Mouse (Mus musculus) erythroblast, adult 5-6 weeks (primary cell): ENCODE measurements around the gene Ubap2. TPM values are rescaled to one million over a fixed set of nuclear protein-coding genes. Genes with fewer than 3 reads are reported as not detected.
A peak's percentile ranks its signal among the peaks of the same experiment; 100 is the strongest.

ENCODE experiments used
- ATAC-seq: replicated peaks from 2 replicates; pipeline ENCODE4 v1.8.0; 2016; ENCODE audit warnings: moderate number of reproducible peaks, mild to moderate bottlenecking, moderate TSS enrichment, inconsistent platforms; ENCODE audit not compliant: poor library complexity, low FRiP score, severe bottlenecking
- total RNA-seq, 2 experiments: library from RNA; stranded (forward) in 1 of 2; stranded (reverse) in 1 of 2; fragments of 150-400 nt in 1 of 2; fragments of 200-764, 138-1000 nt in 1 of 2; gene quantifications; 2 replicates each; pipeline versions ENCODE4 v1.2.3 to v1.2.4; 2015 to 2017; ENCODE audit warnings: low replicate concordance in 2 of 2

Gene Ubap2
- total RNA-seq (2015; ENCODE audit: low replicate concordance), result 23.2 and 26.1 TPM in 2 replicates
- 14.7 and 46.3 TPM in 2 replicates for total RNA-seq (2017; ENCODE audit: low replicate concordance)

DNA sequence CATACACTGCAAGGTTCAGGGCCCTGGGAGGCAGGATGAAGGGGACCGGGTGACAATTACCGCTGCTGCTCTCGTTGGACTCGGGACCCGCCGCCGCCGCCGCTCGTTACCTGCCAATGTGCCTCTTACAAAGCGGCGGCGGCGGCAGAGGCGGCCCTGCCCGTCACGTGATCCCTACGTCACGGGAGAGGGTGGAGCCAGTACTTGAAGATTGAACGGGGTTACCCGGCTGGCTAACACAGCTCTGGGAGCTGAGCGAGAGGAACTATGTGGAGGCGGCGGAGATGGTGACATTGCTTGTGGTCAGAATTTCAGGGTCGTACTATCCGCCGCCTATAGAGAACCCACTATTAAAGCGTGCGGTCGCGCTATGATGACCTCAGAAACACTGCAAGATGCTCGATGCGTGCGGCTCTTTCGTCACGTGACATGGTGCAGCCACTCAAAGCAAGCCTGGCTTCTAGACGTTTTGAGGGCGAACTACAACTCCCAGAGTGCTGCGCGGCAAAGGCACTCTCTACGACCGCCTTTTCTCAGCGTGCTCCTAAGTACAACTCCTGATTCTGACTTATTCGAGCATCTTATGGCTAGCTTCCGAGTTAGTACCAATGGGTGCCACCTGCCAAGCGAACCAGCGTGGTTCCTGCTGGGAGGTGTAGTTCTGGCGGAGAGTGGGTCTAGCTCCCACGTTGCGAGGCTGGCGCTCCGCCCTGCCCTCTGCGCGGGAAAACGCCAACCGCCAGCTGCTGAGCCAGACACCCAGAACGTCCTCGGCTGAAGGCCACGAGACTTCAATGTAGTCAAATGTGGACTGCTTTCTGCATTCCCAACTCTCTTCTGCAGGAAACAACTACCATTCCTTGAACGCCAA lies at the start of gene Ubap2:
Gene Ubap2 (minus strand): TSS at position 165 of the 871 bp plus-strand sequence.
- ATAC-seq, result peak; percentile 90

- no peak for ATAC-seq
Measured at GRCm38 (mm10) chr4:41320971-41321370, 46.0 kb upstream of the Ubap2 start.

GRCm38 (mm10) chr4:41318267-41318666 lies 43.3 kb upstream of the Ubap2 start:
- ATAC-seq, result no peak

GRCm38 (mm10) chr4:41315173-41315572 lies 40.2 kb upstream of the Ubap2 start:
- ATAC-seq, result no peak

GRCm38 (mm10) chr4:41314141-41315129 lies 39.5 kb upstream of the Ubap2 start, which contains the start of gene Dcaf12:
Gene Dcaf12, minus strand, starts transcription at chr4:41314889.
- ATAC-seq, result peak; percentile 95

DNA sequence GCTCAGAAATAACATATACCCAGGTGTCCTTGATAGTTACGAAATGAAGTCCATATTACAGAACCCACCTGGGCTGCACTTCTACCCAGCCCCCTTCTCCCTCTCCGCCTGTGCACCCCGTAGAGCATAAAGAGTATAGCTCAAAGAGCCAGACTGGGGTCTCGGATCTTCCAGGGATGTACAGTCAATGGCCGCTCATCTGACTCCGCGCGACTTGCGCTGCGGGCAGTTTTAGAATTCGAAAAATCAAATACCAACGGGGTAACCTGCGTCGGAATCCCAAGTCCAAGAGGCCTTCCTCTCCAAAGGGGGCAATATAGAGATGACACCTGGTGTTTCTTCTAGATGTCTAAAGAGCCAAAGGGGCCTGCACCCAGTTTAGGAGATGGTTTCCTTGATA lies 38.8 kb upstream of the Ubap2 start:
- peak; percentile 37 for ATAC-seq

GRCm38 (mm10) chr4:41310567-41311563 lies 35.9 kb upstream of the Ubap2 start:
- no peak for ATAC-seq

- no peak for ATAC-seq
Measured at GRCm38 (mm10) chr4:41307406-41307805, 32.5 kb upstream of the Ubap2 start.

- ATAC-seq, result no peak
Measured at GRCm38 (mm10) chr4:41304302-41304701, 29.4 kb upstream of the Ubap2 start.

DNA sequence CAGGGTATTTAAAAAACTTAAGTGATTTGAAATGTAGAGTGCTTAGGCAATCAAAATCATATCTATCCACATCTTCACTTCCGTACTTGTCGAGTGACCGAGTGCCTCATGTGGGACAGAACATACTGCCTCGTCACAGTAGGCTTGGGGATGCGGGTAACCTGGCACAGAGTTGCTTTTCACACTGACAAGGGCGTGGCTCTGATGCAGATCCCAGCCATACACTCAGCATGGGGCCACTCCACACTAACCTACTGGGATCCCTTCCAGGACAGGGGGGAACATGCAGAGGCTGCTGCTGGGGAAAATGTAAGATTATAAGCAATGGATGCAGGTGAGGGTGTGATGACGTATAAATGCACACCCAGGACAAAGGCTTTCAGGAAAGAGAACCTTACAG lies 28.7 kb upstream of the Ubap2 start:
- ATAC-seq, result 0 out of 2 replicates have a peak, but pooled peaks have one; percentile 45

- ATAC-seq, result no peak
Measured at GRCm38 (mm10) chr4:41298976-41299375, 24.0 kb upstream of the Ubap2 start.

- no peak for ATAC-seq
Measured at GRCm38 (mm10) chr4:41295960-41296359, 21.0 kb upstream of the Ubap2 start.

DNA sequence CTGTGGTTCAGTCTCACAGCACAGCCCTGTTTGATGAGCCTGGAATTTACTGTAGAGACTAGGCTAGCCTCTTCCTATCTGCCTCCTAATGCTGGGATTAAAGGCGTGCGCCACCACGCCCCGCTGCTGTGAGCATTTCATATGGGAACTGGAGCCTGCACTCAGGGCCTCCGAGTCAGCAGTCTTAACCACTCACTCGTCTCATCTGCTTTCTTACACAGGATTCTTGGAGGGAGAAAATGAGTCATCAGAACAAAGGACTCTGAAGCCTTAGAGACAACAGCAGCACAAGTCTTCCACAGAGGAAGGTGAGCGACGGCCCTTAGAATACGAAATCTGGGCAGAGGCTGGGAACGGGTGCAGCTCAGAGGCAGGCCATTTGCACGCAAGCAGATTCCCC lies 20.6 kb upstream of the Ubap2 start:
- ATAC-seq, result no peak

DNA sequence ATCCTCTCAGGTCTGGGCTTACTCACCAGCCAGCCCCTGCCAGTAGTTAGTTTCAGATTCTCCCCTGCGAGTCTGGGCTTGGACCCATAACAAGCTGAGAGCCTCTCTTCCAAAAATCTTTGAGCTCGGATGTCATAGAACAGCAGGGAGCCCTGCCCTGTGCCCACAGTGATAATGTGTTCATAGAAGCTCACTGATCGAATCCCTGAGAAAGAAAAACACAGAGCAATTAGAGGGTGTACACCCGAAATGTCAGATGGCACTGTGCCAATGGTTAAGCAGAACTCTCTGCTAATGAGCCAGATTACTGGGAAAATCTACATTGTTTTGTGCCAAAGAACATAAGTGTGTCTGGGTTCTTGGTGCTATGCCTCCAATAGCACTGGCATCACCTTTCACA lies 19.0 kb upstream of the Ubap2 start:
- no peak for ATAC-seq

GRCm38 (mm10) chr4:41289802-41290201 lies 14.9 kb upstream of the Ubap2 start:
- ATAC-seq, result no peak

DNA sequence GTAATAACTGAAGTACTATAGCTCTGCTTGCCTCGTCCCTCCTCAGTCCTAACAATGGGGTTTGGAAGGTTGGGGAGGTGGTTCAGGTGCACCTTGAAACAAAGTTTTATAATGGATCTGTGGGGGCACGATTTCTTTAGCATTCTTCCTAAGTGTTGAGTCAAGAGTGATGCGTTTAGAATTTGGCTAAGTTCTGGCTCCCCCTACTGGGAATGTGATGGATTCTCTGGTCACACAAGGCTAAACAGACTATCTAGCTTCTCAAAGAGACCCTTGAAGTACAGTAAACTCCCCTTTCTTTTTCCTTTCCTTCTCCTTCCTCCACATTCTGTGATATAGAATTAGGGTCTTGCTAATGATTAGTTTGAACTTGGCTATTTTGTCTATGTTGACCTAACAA lies 11.5 kb upstream of the Ubap2 start:
- ATAC-seq, result peak; percentile 74

DNA sequence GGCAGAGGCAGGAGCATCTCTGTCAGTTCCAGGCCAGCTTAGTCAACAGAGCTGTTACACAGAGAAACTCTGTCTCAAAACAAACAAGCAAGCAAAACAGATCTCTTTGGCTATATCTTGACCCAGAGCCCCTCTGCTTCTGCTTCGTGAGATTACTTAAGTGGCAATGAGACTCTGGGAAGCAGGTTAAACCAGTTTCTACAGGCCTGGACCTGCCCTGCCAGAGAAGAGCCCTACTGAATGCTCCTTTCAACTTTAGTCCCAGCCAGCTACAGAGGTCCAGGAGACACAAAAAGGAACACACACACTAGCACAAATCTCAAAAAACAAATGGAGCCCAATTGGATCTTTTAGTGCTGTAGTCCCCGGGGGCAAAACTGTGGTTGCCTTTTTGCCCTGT lies 9.1 kb upstream of the Ubap2 start:
- ATAC-seq, result no peak

GRCm38 (mm10) chr4:41275927-41276326 lies 983 bp upstream of the Ubap2 start:
- ATAC-seq, result no peak

GRCm38 (mm10) chr4:41274377-41274979 lies 466 bp downstream of the Ubap2 start:
- ATAC-seq, result peak; percentile 44
